Mouse (Mus musculus) 3134 (cell line): ENCODE data around the gene Atf6.

Experiments used
- DNase-seq: peaks from one replicate; pipeline ENCODE4 v3.0.0-alpha.2; 2011; ENCODE audit warnings: low spot score; ENCODE audit not compliant: insufficient read length; ENCODE audit errors: extremely low read depth

Gene Atf6

GRCm38 (mm10) chr1:170786570-170787341, 80.8 kb downstream of the Atf6 start:
- DNase-seq = no peak

GRCm38 (mm10) chr1:170777688-170778087, 89.9 kb downstream of the Atf6 start:
- DNase-seq = no peak

- no peak for DNase-seq
Measured at GRCm38 (mm10) chr1:170774431-170774830, 93.1 kb downstream of the Atf6 start.

- no peak for DNase-seq
Measured at GRCm38 (mm10) chr1:170773506-170773905, 94.1 kb downstream of the Atf6 start.

GRCm38 (mm10) chr1:170771437-170772003, 96.1 kb downstream of the Atf6 start:
- peak; percentile 34 for DNase-seq

GRCm38 (mm10) chr1:170770691-170771090, 96.9 kb downstream of the Atf6 start:
- DNase-seq = no peak

GRCm38 (mm10) chr1:170766997-170767396, 100.6 kb downstream of the Atf6 start:
- DNase-seq = peak; percentile 51

GRCm38 (mm10) chr1:170764798-170765197, 102.8 kb downstream of the Atf6 start:
- DNase-seq = no peak

- DNase-seq = no peak
Measured at GRCm38 (mm10) chr1:170761634-170762033, 105.9 kb downstream of the Atf6 start.

GRCm38 (mm10) chr1:170753597-170753996, 114.0 kb downstream of the Atf6 start:
- DNase-seq = no peak

- DNase-seq = no peak
Measured at GRCm38 (mm10) chr1:170751797-170752196, 115.8 kb downstream of the Atf6 start.

- no peak for DNase-seq
Measured at GRCm38 (mm10) chr1:170746523-170746922, 121.0 kb downstream of the Atf6 start.

- DNase-seq = peak; percentile 10
Measured at GRCm38 (mm10) chr1:170741497-170742246, 125.9 kb downstream of the Atf6 start.

GRCm38 (mm10) chr1:170734866-170735265, 132.7 kb downstream of the Atf6 start:
- no peak for DNase-seq

GRCm38 (mm10) chr1:170732596-170732890, 135.0 kb downstream of the Atf6 start:
- no peak for DNase-seq

GRCm38 (mm10) chr1:170731865-170732595, 135.5 kb downstream of the Atf6 start:
- no peak for DNase-seq

- no peak for DNase-seq
Measured at GRCm38 (mm10) chr1:170729267-170729962, 138.2 kb downstream of the Atf6 start.

- no peak for DNase-seq
Measured at GRCm38 (mm10) chr1:170728524-170728923, 139.0 kb downstream of the Atf6 start.

GRCm38 (mm10) chr1:170721560-170721959, 146.0 kb downstream of the Atf6 start:
- DNase-seq = no peak

- no peak for DNase-seq
Measured at GRCm38 (mm10) chr1:170718133-170718810, 149.3 kb downstream of the Atf6 start.
